Mouse (Mus musculus) brain, adult 10 weeks (tissue): Measurements from ENCODE around the gene Sfswap. TPM values are rescaled to one million over a fixed set of nuclear protein-coding genes. Genes with fewer than 3 reads are reported as not detected.

Source experiments
- polyA plus RNA-seq: library from polyadenylated mRNA; stranded (reverse); fragments of 350-450 nt; fragmentation: Illumina TruSeq; extraction: RNeasy Lipid Tissue Mini Kit (QIAGEN cat#74804); gene quantifications from one replicate; pipeline ENCODE4 v1.2.3, GENCODE M21; 2015; ENCODE audit warnings: low read depth, low replicate concordance

The Sfswap gene
- 59.3 TPM for polyA plus RNA-seq

GRCm38 (mm10) chr5:129500722-129501634 is at the start of gene Sfswap:
Gene Sfswap (plus strand): TSS chr5:129501221.

GRCm38 (mm10) chr5:129583761-129584582 is 83.0 kb downstream of the Sfswap start, which contains the start of gene Mmp17:
Gene Mmp17 (plus strand): TSS chr5:129584169.

Other genes starting within 250 kb of the Sfswap start
- gene Mmp17, start 82.9 kb downstream of the Sfswap start, polyA plus RNA-seq, result 65.3 TPM
- gene Zfp11, start 168.9 kb downstream of the Sfswap start, polyA plus RNA-seq, result 4.6 TPM
- not detected for gene Sept14, start 207.3 kb downstream of the Sfswap start, polyA plus RNA-seq
- gene Mrps17, start 214.3 kb downstream of the Sfswap start, polyA plus RNA-seq, result 109 TPM
- 104 TPM for gene Nipsnap2, start 223.8 kb downstream of the Sfswap start, polyA plus RNA-seq